Mouse (Mus musculus) C2C12 (cell line): Measurements from ENCODE around the gene 1700001C02Rik. TPM values are rescaled to one million over a fixed set of nuclear protein-coding genes. Genes with fewer than 3 reads are reported as not detected.

ENCODE experiments used
- H3K27me3 ChIP-seq: one replicate; pipeline ENCODE4 v1.6.1; 2011; ENCODE audit not compliant: control insufficient read depth, insufficient read depth, insufficient read length
- H3K36me3 ChIP-seq: one replicate; pipeline ENCODE4 v1.6.1; 2011; ENCODE audit not compliant: control insufficient read depth, insufficient read depth
- H3K4me3 ChIP-seq: one replicate; pipeline ENCODE4 v1.5.1; 2011; ENCODE audit warnings: mild to moderate bottlenecking, control low read depth; ENCODE audit not compliant: poor library complexity, insufficient read depth, severe bottlenecking
- H3K79me2 ChIP-seq: one replicate; pipeline ENCODE4 v1.6.1; 2011; ENCODE audit not compliant: control insufficient read depth, insufficient read depth
- H3K79me3 ChIP-seq: one replicate; pipeline ENCODE4 v1.6.1; 2011; ENCODE audit warnings: low read depth, control low read depth
- H3ac ChIP-seq: one replicate; pipeline ENCODE3; 2011; ENCODE audit warnings: low read depth; ENCODE audit not compliant: control insufficient read depth, insufficient read length
- CEBPB ChIP-seq: IDR thresholded peaks from one replicate; pipeline ENCODE4 v1.6.1; 2011; ENCODE audit warnings: low read depth, mild to moderate bottlenecking, control low read depth, moderate library complexity
- CTCF ChIP-seq: IDR thresholded peaks from one replicate; pipeline ENCODE4 v1.5.1; 2011; ENCODE audit not compliant: control insufficient read depth, insufficient read depth, insufficient read length
- FOSL1 ChIP-seq: IDR thresholded peaks from one replicate; pipeline ENCODE4 v1.8.0; 2011; ENCODE audit warnings: mild to moderate bottlenecking, low read length; ENCODE audit not compliant: poor library complexity, insufficient read depth, severe bottlenecking
- MAX ChIP-seq: IDR thresholded peaks from one replicate; pipeline ENCODE4 v1.6.1; 2011; ENCODE audit warnings: mild to moderate bottlenecking, control low read depth
- MYOD1 ChIP-seq: IDR thresholded peaks from one replicate; pipeline ENCODE4 v1.6.1; 2011; ENCODE audit warnings: low read depth; ENCODE audit not compliant: control insufficient read depth, insufficient read length
- MYOG ChIP-seq: IDR thresholded peaks from one replicate; pipeline ENCODE4 v1.6.1; 2011; ENCODE audit not compliant: control insufficient read depth, insufficient read length; ENCODE audit errors: extremely low read depth
- USF1 ChIP-seq: IDR thresholded peaks from one replicate; pipeline ENCODE4 v1.6.1; 2011; ENCODE audit warnings: low read depth, mild to moderate bottlenecking, control low read depth, moderate library complexity
- polyA plus RNA-seq: library from polyadenylated mRNA; unstranded; fragments of >200 nt; fragmentation: generic; extraction: Trizol; gene quantifications from one replicate; pipeline ENCODE4 v1.2.1, GENCODE M21; 2012; ENCODE audit warnings: missing spikeins

1700001C02Rik gene
- polyA plus RNA-seq, 1 experiment = not detected

GRCm38 (mm10) chr5:30495288-30495687 is 29.4 kb downstream of the 1700001C02Rik start:
- H3K79me3 ChIP-seq = no peaks in the 10 kb centered on the region
- no peak overlapping the region for H3K4me3 ChIP-seq
- no peaks in the 10 kb centered on the region for H3K79me2 ChIP-seq
- no peak overlapping the region for H3ac ChIP-seq
- H3K27me3 ChIP-seq = peaks cover 40% of the 10 kb centered on the region
- TF ChIP-seq MYOG = no peak
- no peak for TF ChIP-seq MAX
- no peak for TF ChIP-seq MYOD1
- TF ChIP-seq CTCF = no peak
- TF ChIP-seq FOSL1 = no peak
- TF ChIP-seq CEBPB = no peak
- TF ChIP-seq USF1 = no peak
- no peaks in the 10 kb centered on the region for H3K36me3 ChIP-seq

- Histone ChIP-seq H3K4me3 (no peak overlapping the region), H3K27me3 (peaks cover 40% of the 10 kb centered on the region), H3K36me3 (no peaks in the 10 kb centered on the region), H3K79me3 (no peaks in the 10 kb centered on the region), H3ac (no peak overlapping the region), H3K79me2 (no peaks in the 10 kb centered on the region)
- TF ChIP-seq MAX = no peak
- no peak for TF ChIP-seq FOSL1
- TF ChIP-seq CTCF = no peak
- TF ChIP-seq MYOD1 = no peak
- no peak for TF ChIP-seq CEBPB
- TF ChIP-seq USF1 = no peak
- TF ChIP-seq MYOG = no peak
Measured at GRCm38 (mm10) chr5:30496821-30497220, 31.0 kb downstream of the 1700001C02Rik start.

GRCm38 (mm10) chr5:30497299-30497698 is 31.5 kb downstream of the 1700001C02Rik start:
- no peak overlapping the region for H3ac ChIP-seq
- no peak overlapping the region for H3K4me3 ChIP-seq
- H3K27me3 ChIP-seq = peaks cover 39% of the 10 kb centered on the region
- no peaks in the 10 kb centered on the region for H3K36me3 ChIP-seq
- no peaks in the 10 kb centered on the region for H3K79me3 ChIP-seq
- H3K79me2 ChIP-seq = no peaks in the 10 kb centered on the region
- TF ChIP-seq MAX (no peak), FOSL1 (no peak), CTCF (no peak), CEBPB (no peak), MYOG (no peak), USF1 (no peak)

- Histone ChIP-seq H3K27me3 (peaks cover 18% of the 10 kb centered on the region), H3K79me3 (no peaks in the 10 kb centered on the region), H3ac (no peak overlapping the region), H3K79me2 (no peaks in the 10 kb centered on the region), H3K4me3 (no peak overlapping the region), H3K36me3 (no peaks in the 10 kb centered on the region)
- no peak for TF ChIP-seq MYOD1
- no peak for TF ChIP-seq FOSL1
- TF ChIP-seq USF1 = no peak
- TF ChIP-seq MAX = no peak
- no peak for TF ChIP-seq CEBPB
- TF ChIP-seq MYOG = no peak
- no peak for TF ChIP-seq CTCF
Measured at GRCm38 (mm10) chr5:30513111-30513510, 47.3 kb downstream of the 1700001C02Rik start.

- peaks cover 36% of the 10 kb centered on the region for H3K27me3 ChIP-seq
- H3ac ChIP-seq = no peak overlapping the region
- no peaks in the 10 kb centered on the region for H3K36me3 ChIP-seq
- TF ChIP-seq CEBPB (no peak), MYOG (no peak), FOSL1 (no peak), USF1 (no peak), CTCF (peak; percentile 65), MAX (no peak), MYOD1 (no peak)
- H3K4me3 ChIP-seq = no peak overlapping the region
- no peaks in the 10 kb centered on the region for H3K79me2 ChIP-seq
- no peaks in the 10 kb centered on the region for H3K79me3 ChIP-seq
Measured at GRCm38 (mm10) chr5:30516376-30516775, 50.5 kb downstream of the 1700001C02Rik start.

- TF ChIP-seq MYOD1 (no peak), CEBPB (no peak)
- H3K79me3 ChIP-seq = no peaks in the 10 kb centered on the region
- peaks cover 40% of the 10 kb centered on the region for H3K27me3 ChIP-seq
- H3ac ChIP-seq = no peak overlapping the region
- no peaks in the 10 kb centered on the region for H3K36me3 ChIP-seq
- H3K4me3 ChIP-seq = no peak overlapping the region
- H3K79me2 ChIP-seq = no peaks in the 10 kb centered on the region
Measured at GRCm38 (mm10) chr5:30518108-30518507, 52.3 kb downstream of the 1700001C02Rik start.
